Mouse (Mus musculus) heart, adult 8-10 months (tissue): Measurements from ENCODE around the gene Sdc4. TPM values are rescaled to one million over a fixed set of nuclear protein-coding genes. Genes with fewer than 3 reads are reported as not detected.
A peak's percentile ranks its signal among the peaks of the same experiment; 100 is the strongest.

Experiments
- DNase-seq: peaks from one replicate; pipeline ENCODE4 v3.0.0; 2022; ENCODE audit warnings: low spot score
- total RNA-seq, 4 experiments: library from RNA; stranded (reverse); gene quantifications; 2 replicates each; pipeline ENCODE4 v1.2.4; 2022

Gene Sdc4
- total RNA-seq, result 10 to 100 TPM; 14.9 to 23.0 (median 20.7) TPM

GRCm38 (mm10) chr2:164443460-164444000, at the start of gene Sdc4:
Gene Sdc4 (minus strand): TSS chr2:164443887.
- no peak for DNase-seq

- DNase-seq, result no peak
Measured at GRCm38 (mm10) chr2:164487812-164488211, 44.1 kb upstream of the Sdc4 start.

GRCm38 (mm10) chr2:164487115-164487527, 43.4 kb upstream of the Sdc4 start:
- no peak for DNase-seq

- peak; percentile 61 for DNase-seq
Measured at GRCm38 (mm10) chr2:164486258-164487114, 42.8 kb upstream of the Sdc4 start.

- peak; percentile 54 for DNase-seq
Measured at GRCm38 (mm10) chr2:164485681-164486257, 42.1 kb upstream of the Sdc4 start, which contains the start of gene Dbndd2. Gene Dbndd2 (plus strand): TSS chr2:164486106.

GRCm38 (mm10) chr2:164473624-164474023, 29.9 kb upstream of the Sdc4 start, which contains the start of gene Trp53tg5:
Gene Trp53tg5 (minus strand): TSS chr2:164473724.
- no peak for DNase-seq

- DNase-seq, result peak; percentile 63
Measured at GRCm38 (mm10) chr2:164470254-164470653, 26.6 kb upstream of the Sdc4 start.

- DNase-seq, result no peak
Measured at GRCm38 (mm10) chr2:164466787-164467186, 23.1 kb upstream of the Sdc4 start.

GRCm38 (mm10) chr2:164465161-164465560, 21.5 kb upstream of the Sdc4 start:
- no peak for DNase-seq

GRCm38 (mm10) chr2:164460745-164461551, 17.3 kb upstream of the Sdc4 start, which contains the start of gene Gm20458:
Gene Gm20458 (plus strand): TSS chr2:164460967.
- DNase-seq, result peak; percentile 98

GRCm38 (mm10) chr2:164458535-164458934, 14.8 kb upstream of the Sdc4 start:
- DNase-seq, result no peak

- no peak for DNase-seq
Measured at GRCm38 (mm10) chr2:164457942-164458341, 14.3 kb upstream of the Sdc4 start.

- DNase-seq, result peak; percentile 36
Measured at GRCm38 (mm10) chr2:164456864-164457300, 13.2 kb upstream of the Sdc4 start, which contains the start of gene Sys1. Gene Sys1 (plus strand): TSS chr2:164456964.

- DNase-seq, result no peak
Measured at GRCm38 (mm10) chr2:164456413-164456812, 12.7 kb upstream of the Sdc4 start.

- peak; percentile 76 for DNase-seq
Measured at GRCm38 (mm10) chr2:164455421-164456190, 11.9 kb upstream of the Sdc4 start.

- DNase-seq, result peak; percentile 90
Measured at GRCm38 (mm10) chr2:164454846-164455245, 11.2 kb upstream of the Sdc4 start.

- DNase-seq, result no peak
Measured at GRCm38 (mm10) chr2:164453887-164454500, 10.3 kb upstream of the Sdc4 start.

- peak; percentile 52 for DNase-seq
Measured at GRCm38 (mm10) chr2:164453047-164453757, 9.5 kb upstream of the Sdc4 start.

- DNase-seq, result peak; percentile 55
Measured at GRCm38 (mm10) chr2:164452000-164452676, 8.5 kb upstream of the Sdc4 start.
